27 mouse cellular contexts compared by ENCODE assay signal in the genomic region with DNA sequence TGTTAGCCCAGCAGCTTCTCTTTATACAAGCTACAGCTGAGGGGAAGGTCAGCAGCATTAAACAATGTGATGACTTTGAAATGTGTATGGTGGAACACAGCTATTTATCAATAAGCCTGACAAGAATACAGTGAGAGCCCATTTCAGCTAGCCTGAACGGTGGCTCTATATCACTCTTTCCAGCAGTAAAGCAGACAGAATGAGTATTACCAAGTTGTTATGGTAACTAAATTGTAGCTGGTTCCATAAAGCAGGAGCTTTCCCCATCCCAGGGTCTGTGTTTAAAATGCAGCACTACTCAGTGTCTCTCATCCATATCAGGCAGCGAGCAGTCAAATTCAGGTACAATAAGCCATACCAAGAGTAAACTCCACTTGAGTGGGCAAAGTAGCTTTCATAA. TPM values are rescaled to one million over a fixed set of nuclear protein-coding genes. Genes with fewer than 3 reads are reported as not detected.
DNase-seq lines count a peak whose midpoint lies in the region; ATAC-seq and TF ChIP-seq lines count a peak whose summit lies in the region.
"Had no signal": no experiment of that assay in that cellular context is flagged by ENCODE, and none has a peak within 500 bp of the region (broad histone marks: within the 10 kb centered on the region; RNA-seq: fewer than 3 reads in every experiment).

No protein-coding gene starts in this region.

- no peak overlapping the region for H3K4me2 ChIP-seq in forebrain, postnatal 0 days (ENCODE audit: low read depth)
- no peak overlapping the region for H3K4me2 ChIP-seq in forebrain, embryonic 15.5 days (replicated peaks)
- no peak overlapping the region for H3K4me2 ChIP-seq in hindbrain, embryonic 16.5 days (ENCODE audit: low read length)
- H3K4me2 ChIP-seq in hindbrain, postnatal 0 days (ENCODE audit: low read depth, low read length): no peak overlapping the region
- H3K4me2 ChIP-seq in midbrain, embryonic 13.5 days (replicated peaks): 0 out of 2 replicates have a peak overlapping the region, but pooled peaks have one; percentile 1
- no peak overlapping the region for H3K4me2 ChIP-seq in midbrain, postnatal 0 days (ENCODE audit: low read depth, low read length, poor library complexity, severe bottlenecking)
- no peak overlapping the region for H3K4me2 ChIP-seq in neural tube, embryonic 15.5 days
- H3K4me2 ChIP-seq: embryonic facial prominence, embryonic 15.5 days; heart, embryonic 11.5 days; liver, embryonic 12.5 days had no signal

- H3K4me1 ChIP-seq in forebrain, postnatal 0 days (ENCODE audit: insufficient read depth): no peaks in the 10 kb centered on the region; the same call in 1 of the 2 replicates
- peaks cover 7% of the 10 kb centered on the region; the same call in 1 of the 2 replicates for H3K4me1 ChIP-seq in forebrain, embryonic 15.5 days
- peaks cover 10% of the 10 kb centered on the region for H3K4me1 ChIP-seq in hindbrain, embryonic 16.5 days (ENCODE audit: control insufficient read depth, insufficient read depth, low read depth, low read length)
- H3K4me1 ChIP-seq in hindbrain, postnatal 0 days (ENCODE audit: insufficient read depth, low read length): peaks cover 5% of the 10 kb centered on the region; the same call in 1 of the 2 replicates
- H3K4me1 ChIP-seq in midbrain, embryonic 13.5 days (replicated peaks): peaks cover 31% of the 10 kb centered on the region
- peaks cover 3% of the 10 kb centered on the region; the same call in 1 of the 2 replicates for H3K4me1 ChIP-seq in midbrain, postnatal 0 days (ENCODE audit: insufficient read depth, low read length)
- H3K4me1 ChIP-seq in neural tube, embryonic 15.5 days: peaks cover 18% of the 10 kb centered on the region
- H3K4me1 ChIP-seq: liver, embryonic 12.5 days had no signal

- H3K27me3 ChIP-seq in forebrain, postnatal 0 days (ENCODE audit: insufficient read depth, low read length): no peaks in the 10 kb centered on the region
- no peaks in the 10 kb centered on the region for H3K27me3 ChIP-seq in forebrain, embryonic 15.5 days
- no peaks in the 10 kb centered on the region for H3K27me3 ChIP-seq in hindbrain, embryonic 16.5 days (replicated peaks; ENCODE audit: control insufficient read depth, insufficient read depth, low read length)
- no peaks in the 10 kb centered on the region for H3K27me3 ChIP-seq in hindbrain, postnatal 0 days (ENCODE audit: insufficient read depth, low read length)
- no peaks in the 10 kb centered on the region for H3K27me3 ChIP-seq in midbrain, embryonic 13.5 days
- H3K27me3 ChIP-seq in midbrain, postnatal 0 days (ENCODE audit: insufficient read depth, low read length): no peaks in the 10 kb centered on the region
- no peaks in the 10 kb centered on the region for H3K27me3 ChIP-seq in neural tube, embryonic 15.5 days (replicated peaks)
- H3K27me3 ChIP-seq: embryonic facial prominence, embryonic 15.5 days; liver, embryonic 12.5 days; Patski had no signal

- no peak overlapping the region for H3K4me3 ChIP-seq in forebrain, postnatal 0 days (ENCODE audit: low read depth, low read length)
- H3K4me3 ChIP-seq in forebrain, embryonic 15.5 days: no peak overlapping the region
- no peak overlapping the region for H3K4me3 ChIP-seq in hindbrain, embryonic 16.5 days (ENCODE audit: low read length)
- H3K4me3 ChIP-seq in hindbrain, postnatal 0 days (ENCODE audit: low read length): no peak overlapping the region
- H3K4me3 ChIP-seq in midbrain, embryonic 13.5 days (replicated peaks): no peak overlapping the region
- no peak overlapping the region for H3K4me3 ChIP-seq in midbrain, postnatal 0 days (ENCODE audit: low read depth, low read length)
- no peak overlapping the region for H3K4me3 ChIP-seq in neural tube, embryonic 15.5 days (replicated peaks)
- H3K4me3 ChIP-seq: embryonic facial prominence, embryonic 10.5 days; embryonic facial prominence, embryonic 15.5 days; gastrocnemius, adult 2 months; liver, embryonic 12.5 days had no signal

- peak; percentile 62 for ATAC-seq in forebrain, postnatal 0 days
- ATAC-seq in forebrain, embryonic 15.5 days (replicated peaks): no peak
- peak; percentile 45; the same call in 1 of the 2 replicates for ATAC-seq in hindbrain, embryonic 16.5 days
- no peak for ATAC-seq in hindbrain, postnatal 0 days
- ATAC-seq in midbrain, embryonic 13.5 days: 0 out of 2 replicates have a peak, but pooled peaks have one; percentile 16
- no peak for ATAC-seq in midbrain, postnatal 0 days (ENCODE audit: low FRiP score)
- peak; percentile 32; the same call in 1 of the 2 replicates for ATAC-seq in neural tube, embryonic 15.5 days (ENCODE audit: low FRiP score)
- ATAC-seq: inflammation-experienced regulatory T-cells, adult 6 months; liver, embryonic 12.5 days; liver, postnatal 0 days; Patski had no signal

- no peaks in the 10 kb centered on the region; the same call in 1 of the 2 replicates for H3K9me3 ChIP-seq in forebrain, postnatal 0 days (ENCODE audit: low read length)
- H3K9me3 ChIP-seq in forebrain, embryonic 15.5 days: no peaks in the 10 kb centered on the region
- peaks cover 5% of the 10 kb centered on the region; the same call in 1 of the 2 replicates for H3K9me3 ChIP-seq in hindbrain, embryonic 16.5 days (ENCODE audit: control insufficient read depth, low read length)
- H3K9me3 ChIP-seq in hindbrain, postnatal 0 days (ENCODE audit: low read length): 0 out of 2 replicates have a peak, but pooled peaks cover 2% of the 10 kb centered on the region
- no peaks in the 10 kb centered on the region for H3K9me3 ChIP-seq in midbrain, embryonic 13.5 days
- no peaks in the 10 kb centered on the region for H3K9me3 ChIP-seq in midbrain, postnatal 0 days (ENCODE audit: low read length)
- H3K9me3 ChIP-seq in neural tube, embryonic 15.5 days (replicated peaks): no peaks in the 10 kb centered on the region
- H3K9me3 ChIP-seq: embryonic facial prominence, embryonic 10.5 days; embryonic facial prominence, embryonic 15.5 days; liver, embryonic 12.5 days had no signal

- peaks cover 3% of the 10 kb centered on the region; the same call in 1 of the 2 replicates for H3K36me3 ChIP-seq in forebrain, postnatal 0 days (ENCODE audit: insufficient read depth)
- H3K36me3 ChIP-seq in forebrain, embryonic 15.5 days: no peaks in the 10 kb centered on the region
- peaks cover 5% of the 10 kb centered on the region; the same call in 1 of the 2 replicates for H3K36me3 ChIP-seq in hindbrain, embryonic 16.5 days (ENCODE audit: control insufficient read depth, insufficient read depth, low read length)
- no peaks in the 10 kb centered on the region for H3K36me3 ChIP-seq in hindbrain, postnatal 0 days (ENCODE audit: insufficient read depth, low read length)
- H3K36me3 ChIP-seq in midbrain, embryonic 13.5 days: peaks cover 3% of the 10 kb centered on the region; the same call in 1 of the 2 replicates
- no peaks in the 10 kb centered on the region for H3K36me3 ChIP-seq in midbrain, postnatal 0 days (ENCODE audit: insufficient read depth, low read length)
- H3K36me3 ChIP-seq in neural tube, embryonic 15.5 days: peaks cover 8% of the 10 kb centered on the region
- H3K36me3 ChIP-seq: embryonic facial prominence, embryonic 10.5 days; embryonic facial prominence, embryonic 15.5 days; liver, embryonic 12.5 days had no signal

- H3K9ac ChIP-seq in forebrain, postnatal 0 days: no peak overlapping the region
- H3K9ac ChIP-seq in forebrain, embryonic 15.5 days (replicated peaks): no peak overlapping the region
- no peak overlapping the region for H3K9ac ChIP-seq in hindbrain, embryonic 16.5 days (ENCODE audit: low read depth, low read length)
- H3K9ac ChIP-seq in hindbrain, postnatal 0 days (replicated peaks; ENCODE audit: low read length): no peak overlapping the region
- H3K9ac ChIP-seq in midbrain, embryonic 13.5 days (replicated peaks): no peak overlapping the region
- no peak overlapping the region for H3K9ac ChIP-seq in midbrain, postnatal 0 days (replicated peaks; ENCODE audit: low read length, poor library complexity, severe bottlenecking)
- H3K9ac ChIP-seq in neural tube, embryonic 15.5 days (replicated peaks): no peak overlapping the region
- H3K9ac ChIP-seq: embryonic facial prominence, embryonic 15.5 days; liver, embryonic 12.5 days; liver, postnatal 0 days had no signal

- DNase-seq in forebrain, postnatal 0 days: no peak
- no peak for DNase-seq in hindbrain, postnatal 0 days (ENCODE audit: low spot score)
- no peak for DNase-seq in midbrain, postnatal 0 days (ENCODE audit: low spot score)
- DNase-seq: adrenal gland, postnatal 10 days; cerebellum, adult 8-10 months; cerebellum, postnatal 25 days; gastrocnemius, postnatal 36 days; heart, adult 18-20 months; heart, postnatal 36 days; kidney, adult 11 months; kidney, postnatal 14 days; left cerebral cortex, postnatal 4 days; liver, postnatal 0 days; lung, postnatal 36 days had no signal

- TF ChIP-seq CTCF in forebrain, postnatal 0 days (IDR thresholded peaks at IDR 0.05; ENCODE audit: low read depth): no peak
- TF ChIP-seq CTCF in hindbrain, postnatal 0 days (IDR thresholded peaks at IDR 0.05; ENCODE audit: low read depth): no peak
- TF ChIP-seq CTCF in midbrain, postnatal 0 days (IDR thresholded peaks at IDR 0.05): no peak

- no peak overlapping the region; the same call in 1 of the 2 replicates for H3K27ac ChIP-seq in forebrain, postnatal 0 days (ENCODE audit: low read depth, low read length)
- H3K27ac ChIP-seq in forebrain, embryonic 15.5 days (replicated peaks): no peak overlapping the region
- no peak overlapping the region for H3K27ac ChIP-seq in hindbrain, embryonic 16.5 days (ENCODE audit: low read depth, low read length)
- H3K27ac ChIP-seq in hindbrain, postnatal 0 days: no peak overlapping the region
- H3K27ac ChIP-seq in midbrain, embryonic 13.5 days: peak overlapping the region; percentile 41; the same call in 1 of the 2 replicates
- H3K27ac ChIP-seq in midbrain, postnatal 0 days (ENCODE audit: low read depth, low read length): no peak overlapping the region
- peak overlapping the region; percentile 6; the same call in 1 of the 2 replicates for H3K27ac ChIP-seq in neural tube, embryonic 15.5 days (replicated peaks)
- H3K27ac ChIP-seq: embryonic facial prominence, embryonic 10.5 days; embryonic facial prominence, embryonic 15.5 days; gastrocnemius, adult 2 months; liver, embryonic 12.5 days had no signal

- WGBS in forebrain, postnatal 0 days: 59% methylated on average over 2 of the region's 2 CpGs
- WGBS in forebrain, embryonic 15.5 days: 84% methylated on average over 2 of the region's 2 CpGs
- 51% methylated on average over 2 of the region's 2 CpGs for WGBS in hindbrain, embryonic 16.5 days
- WGBS in hindbrain, postnatal 0 days: 60% methylated on average over 2 of the region's 2 CpGs
- 69% methylated on average over 2 of the region's 2 CpGs for WGBS in midbrain, embryonic 13.5 days
- 44% methylated on average over 2 of the region's 2 CpGs for WGBS in midbrain, postnatal 0 days
- WGBS in neural tube, embryonic 15.5 days: 43% methylated on average over 2 of the region's 2 CpGs

RNA-seq across cellular contexts. Expression of gene Nav3, which starts 27.0 kb away (rescaled TPM):
- 72.9 and 119 TPM in 2 replicates for total RNA-seq in forebrain, postnatal 0 days (2014; rRNA removed)
- 14.3 and 20.1 TPM in 2 replicates for polyA plus RNA-seq in forebrain, postnatal 0 days (2015; fragmentation: Nextera tagmentation; extraction: Ambion mirVana)
- 28.3 and 29.5 TPM in 2 replicates for polyA plus RNA-seq in forebrain, embryonic 15.5 days (2015; fragmentation: Nextera tagmentation; extraction: Ambion mirVana)
- 16.6 and 17.7 TPM in 2 replicates for polyA plus RNA-seq in hindbrain, embryonic 16.5 days (2015; fragmentation: Nextera tagmentation; extraction: Ambion mirVana)
- total RNA-seq in hindbrain, postnatal 0 days (2014; rRNA removed): 98.1 and 125 TPM in 2 replicates
- polyA plus RNA-seq in hindbrain, postnatal 0 days (2015; fragmentation: Nextera tagmentation; extraction: Ambion mirVana): 18.2 and 19.2 TPM in 2 replicates
- polyA plus RNA-seq in midbrain, embryonic 13.5 days (2015; fragmentation: Nextera tagmentation; extraction: Ambion mirVana): 19.5 and 20.2 TPM in 2 replicates
- 102 and 121 TPM in 2 replicates for total RNA-seq in midbrain, postnatal 0 days (2014; rRNA removed)
- 17.4 and 18.9 TPM in 2 replicates for polyA plus RNA-seq in midbrain, postnatal 0 days (2015; fragmentation: Nextera tagmentation; extraction: Ambion mirVana)
- 20.5 and 24.3 TPM in 2 replicates for polyA plus RNA-seq in neural tube, embryonic 15.5 days (2015; fragmentation: Nextera tagmentation; extraction: Ambion mirVana)
- total RNA-seq: MEL; monocyte, adult 5-6 weeks had no signal

Comparison
In these comparisons a context has a peak if more than half of its experiments do, and no peak if none do; other contexts are left out.
1. ATAC-seq: peak in forebrain, postnatal 0 days (single experiment), hindbrain, embryonic 16.5 days (single experiment), midbrain, embryonic 13.5 days (single experiment) and neural tube, embryonic 15.5 days (single experiment); none in forebrain, embryonic 15.5 days (single experiment), hindbrain, postnatal 0 days (single experiment) and midbrain, postnatal 0 days (single experiment).
2. H3K27ac ChIP-seq: peak in midbrain, embryonic 13.5 days (single experiment) and neural tube, embryonic 15.5 days (single experiment); none in forebrain, postnatal 0 days (single experiment), forebrain, embryonic 15.5 days (single experiment), hindbrain, embryonic 16.5 days (single experiment), hindbrain, postnatal 0 days (single experiment) and midbrain, postnatal 0 days (single experiment).